Mouse (Mus musculus): Measurements from ENCODE around the gene Syna. TPM values are rescaled to one million over a fixed set of nuclear protein-coding genes. Genes with fewer than 3 reads are reported as not detected.
A peak's percentile ranks its signal among the peaks of the same experiment; 100 is the strongest.

Syna gene
- total RNA-seq, 2 experiments from 2014 or later, result not detected

DNA sequence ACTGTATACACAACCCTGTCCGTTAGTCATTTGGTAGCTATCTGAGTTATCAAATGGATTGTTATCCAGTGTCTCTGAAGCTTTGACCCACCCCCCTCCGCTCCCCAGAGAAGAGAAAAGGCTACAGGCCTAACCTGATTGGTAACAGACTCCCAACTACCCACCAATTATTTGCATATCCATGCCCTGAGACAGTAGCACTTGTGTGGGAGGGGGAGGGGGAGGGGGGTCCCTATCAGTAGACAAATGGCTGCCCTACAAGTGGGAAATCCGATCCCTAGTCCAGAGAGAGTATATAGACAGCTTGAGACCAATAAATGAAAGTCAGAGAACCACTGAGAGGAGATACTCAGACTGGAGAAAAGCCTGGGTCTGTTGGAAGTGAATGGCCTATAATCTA is 8.1 kb upstream of the Syna start:
- no peak for ATAC-seq (ENCODE audit: poor library complexity, severe bottlenecking)

DNA sequence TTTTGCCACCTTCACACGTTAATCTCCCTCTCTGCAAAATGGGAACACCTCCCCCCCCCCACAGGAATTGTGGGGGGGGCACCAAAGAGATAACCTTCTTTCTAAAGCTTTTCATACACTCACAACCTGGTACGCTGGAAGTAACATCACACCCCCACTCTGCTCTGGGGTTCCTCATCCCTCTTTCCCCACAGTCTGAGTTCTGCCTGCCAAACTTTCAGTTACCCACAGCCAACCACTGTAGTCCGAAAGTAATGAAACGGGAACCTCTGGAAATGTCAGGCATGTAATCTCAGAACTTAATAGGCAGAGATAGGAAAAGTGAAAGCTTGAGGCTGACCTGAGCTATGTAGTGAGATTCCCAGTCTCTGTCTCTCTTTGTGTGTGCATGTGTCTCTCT is 7.5 kb upstream of the Syna start:
- peak; percentile 63 for ATAC-seq (ENCODE audit: poor library complexity, severe bottlenecking)

DNA sequence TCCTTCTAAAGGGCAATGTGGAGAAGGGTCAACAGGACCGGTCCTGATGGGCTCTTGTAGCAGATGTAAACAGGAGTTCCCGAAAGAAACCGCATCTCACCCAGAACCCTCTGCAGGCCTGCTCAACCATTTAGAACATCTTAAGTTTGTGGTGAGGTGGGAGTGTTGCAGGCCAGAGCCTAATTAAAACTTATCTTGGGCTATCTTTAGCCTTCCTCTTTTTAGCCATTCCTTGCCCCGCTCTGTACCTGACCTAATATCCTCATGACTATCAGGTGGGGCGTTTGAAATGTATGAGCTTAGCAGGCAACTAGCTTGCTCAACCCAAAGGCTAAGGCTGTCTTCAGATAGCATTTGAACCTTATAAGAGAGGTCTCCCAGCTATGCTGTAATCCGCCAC is 5.7 kb upstream of the Syna start:
- ATAC-seq (ENCODE audit: poor library complexity, severe bottlenecking), result no peak

DNA sequence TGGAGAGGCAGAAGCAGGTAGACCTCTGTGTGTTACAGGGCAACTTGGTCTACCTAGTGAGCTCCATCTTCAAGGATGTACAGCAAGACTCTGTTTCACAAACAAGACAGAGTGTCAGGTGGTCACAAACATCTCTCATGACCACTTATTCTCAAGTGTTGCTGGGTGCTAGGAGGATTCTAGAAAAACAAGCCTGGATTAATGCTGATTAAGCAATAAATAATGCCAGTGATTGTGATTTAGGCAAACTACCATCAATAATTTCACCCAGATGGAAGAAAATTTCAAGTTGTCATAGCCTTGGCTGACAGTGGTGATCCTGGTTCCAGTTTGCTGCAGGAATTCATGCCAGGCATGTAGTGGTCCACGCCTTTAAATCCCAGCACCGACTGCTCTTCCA is 4.3 kb upstream of the Syna start:
- ATAC-seq (ENCODE audit: poor library complexity, severe bottlenecking), result no peak

DNA sequence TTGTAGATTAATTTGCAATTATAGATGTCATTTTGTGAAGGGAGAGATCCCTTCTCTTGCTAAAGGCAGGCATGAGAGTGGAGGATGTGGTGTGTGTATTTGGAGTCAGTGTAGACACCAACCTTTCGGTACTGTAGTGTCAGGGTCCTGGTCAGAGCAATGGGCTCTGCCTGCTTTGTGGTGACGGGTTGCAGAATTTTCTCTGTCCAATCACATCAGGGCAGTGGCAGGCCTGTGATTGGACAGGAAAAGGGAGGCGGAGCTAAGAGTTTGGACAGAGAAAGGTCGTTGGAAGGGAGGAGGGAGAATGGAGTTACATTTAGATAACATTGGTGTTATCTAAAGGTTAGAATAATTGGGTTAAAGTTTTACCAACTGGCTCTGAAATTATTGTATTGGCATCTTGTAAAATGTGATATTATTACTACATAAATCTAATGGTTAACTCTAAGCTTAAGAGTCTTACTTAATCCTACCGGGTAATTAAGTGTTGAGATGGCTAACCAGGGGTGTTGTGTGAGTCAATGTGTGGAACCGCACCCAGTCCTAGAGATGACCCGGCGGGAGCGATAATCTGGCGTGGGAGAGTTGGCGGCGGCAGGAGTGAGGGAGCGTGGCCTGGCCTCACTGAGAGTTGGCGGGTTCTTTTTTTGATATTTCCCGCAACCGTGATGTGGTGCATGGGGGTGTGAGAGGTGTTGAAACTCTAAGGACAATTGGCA is 640 bp upstream of the Syna start:
- no peak for ATAC-seq (ENCODE audit: poor library complexity, severe bottlenecking)

DNA sequence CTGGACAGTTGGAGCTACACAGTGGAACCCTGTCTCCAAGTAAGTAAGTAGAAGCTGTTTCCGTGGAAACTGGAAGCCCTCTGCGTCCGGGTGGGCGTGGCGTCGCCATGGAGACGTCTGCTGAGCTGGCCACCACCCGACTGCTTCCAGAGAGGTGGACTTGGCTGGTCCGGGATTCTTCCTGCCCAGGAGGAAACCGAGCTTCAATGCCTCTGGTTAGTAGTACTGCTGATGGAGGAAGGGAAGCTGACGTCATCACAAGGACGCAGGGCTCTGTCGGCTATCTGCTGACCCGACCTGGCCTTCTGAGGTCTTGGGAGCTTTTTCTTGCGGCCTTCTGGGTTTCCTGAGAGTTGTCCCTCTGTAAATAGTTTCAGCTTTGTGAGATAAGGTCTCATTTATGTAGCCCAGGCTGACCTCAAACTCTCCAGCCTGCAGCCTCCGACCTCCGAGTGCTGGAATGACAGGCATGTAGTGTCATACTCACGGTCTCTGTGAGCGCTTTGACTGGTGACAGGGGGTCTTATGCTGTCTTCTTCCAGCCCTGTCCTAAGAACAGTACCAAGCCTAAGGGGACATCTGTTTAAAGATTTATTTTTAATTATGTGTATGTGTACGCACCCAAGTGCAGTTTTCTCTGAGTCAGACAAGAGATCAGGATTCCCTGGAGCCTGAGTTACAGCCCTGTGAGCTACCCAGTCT is 4.4 kb downstream of the Syna start:
- ATAC-seq (ENCODE audit: poor library complexity, severe bottlenecking), result no peak

DNA sequence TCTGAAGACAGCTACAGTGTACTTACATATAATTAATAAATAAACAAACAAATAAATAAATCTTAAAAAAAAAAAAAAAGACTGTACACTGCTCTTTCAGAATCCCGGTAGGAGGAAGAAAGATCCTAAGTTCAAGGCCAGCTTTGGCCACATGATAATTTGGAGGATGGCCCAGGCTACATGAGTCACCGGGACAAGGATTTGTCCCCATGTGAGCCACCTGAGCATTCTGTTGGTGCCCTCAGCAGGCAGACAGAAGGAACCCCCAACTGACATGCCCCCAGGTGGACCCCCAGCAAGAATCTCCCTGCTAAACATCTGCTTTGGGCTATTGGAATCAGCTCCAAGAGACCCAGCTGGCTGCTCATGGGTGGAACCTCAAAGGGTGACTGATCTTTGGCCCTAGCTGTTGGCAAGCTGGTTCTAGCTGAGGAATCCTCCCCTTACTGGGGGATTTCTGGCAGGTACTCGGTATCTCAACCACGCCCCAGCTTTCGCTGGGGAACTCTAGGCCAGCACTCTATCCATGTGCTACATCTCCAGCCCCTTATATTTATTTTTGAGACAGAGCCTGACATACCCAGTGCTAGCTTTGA is 5.9 kb downstream of the Syna start:
- no peak for ATAC-seq (ENCODE audit: poor library complexity, severe bottlenecking)

DNA sequence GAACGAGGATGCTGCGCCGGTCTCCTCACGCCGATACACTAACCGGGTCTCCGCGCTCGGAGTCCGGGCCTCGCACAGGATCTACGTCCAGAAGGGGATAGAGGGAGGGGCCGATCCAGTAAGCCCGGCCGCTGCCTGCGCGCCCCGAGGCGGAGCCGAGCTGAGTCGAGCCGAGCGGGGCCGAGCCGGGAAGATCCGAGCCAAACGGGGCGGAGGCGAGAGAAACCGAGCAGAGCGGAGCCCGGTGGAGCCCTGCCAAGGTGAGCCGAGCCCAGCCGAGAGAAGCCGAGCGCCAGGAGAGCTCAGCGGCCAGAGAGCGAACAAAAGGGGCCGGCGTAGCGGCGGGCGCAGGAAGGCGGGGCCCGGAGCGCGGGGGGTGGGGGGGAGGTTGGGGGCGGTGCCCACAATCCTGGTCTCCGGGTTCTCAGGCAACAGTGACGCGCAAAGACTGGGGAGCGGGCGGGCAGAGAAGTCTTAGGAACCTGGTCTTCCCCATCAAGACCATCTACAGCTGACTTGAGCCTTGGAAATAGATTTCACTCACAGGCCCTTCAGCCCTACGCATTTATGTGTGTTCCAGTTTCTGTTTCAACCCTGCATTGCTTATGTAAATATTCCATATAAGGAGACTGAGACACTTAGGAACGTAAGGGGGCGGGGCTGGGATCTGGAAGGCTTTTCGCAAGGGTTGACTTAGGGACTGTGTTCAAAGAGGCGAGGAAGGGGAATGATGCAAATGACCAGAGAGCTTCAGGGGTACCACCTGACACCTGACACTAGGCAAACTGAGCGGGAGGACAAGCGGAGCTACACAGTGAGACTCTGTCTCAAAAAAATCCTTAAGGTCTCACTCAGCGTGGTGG is 7.6 kb downstream of the Syna start, which contains the start of gene Clip2:
Gene Clip2 (minus strand): TSS at position 325 of the 863 bp plus-strand sequence.
- ATAC-seq (ENCODE audit: poor library complexity, severe bottlenecking), result peak; percentile 86

DNA sequence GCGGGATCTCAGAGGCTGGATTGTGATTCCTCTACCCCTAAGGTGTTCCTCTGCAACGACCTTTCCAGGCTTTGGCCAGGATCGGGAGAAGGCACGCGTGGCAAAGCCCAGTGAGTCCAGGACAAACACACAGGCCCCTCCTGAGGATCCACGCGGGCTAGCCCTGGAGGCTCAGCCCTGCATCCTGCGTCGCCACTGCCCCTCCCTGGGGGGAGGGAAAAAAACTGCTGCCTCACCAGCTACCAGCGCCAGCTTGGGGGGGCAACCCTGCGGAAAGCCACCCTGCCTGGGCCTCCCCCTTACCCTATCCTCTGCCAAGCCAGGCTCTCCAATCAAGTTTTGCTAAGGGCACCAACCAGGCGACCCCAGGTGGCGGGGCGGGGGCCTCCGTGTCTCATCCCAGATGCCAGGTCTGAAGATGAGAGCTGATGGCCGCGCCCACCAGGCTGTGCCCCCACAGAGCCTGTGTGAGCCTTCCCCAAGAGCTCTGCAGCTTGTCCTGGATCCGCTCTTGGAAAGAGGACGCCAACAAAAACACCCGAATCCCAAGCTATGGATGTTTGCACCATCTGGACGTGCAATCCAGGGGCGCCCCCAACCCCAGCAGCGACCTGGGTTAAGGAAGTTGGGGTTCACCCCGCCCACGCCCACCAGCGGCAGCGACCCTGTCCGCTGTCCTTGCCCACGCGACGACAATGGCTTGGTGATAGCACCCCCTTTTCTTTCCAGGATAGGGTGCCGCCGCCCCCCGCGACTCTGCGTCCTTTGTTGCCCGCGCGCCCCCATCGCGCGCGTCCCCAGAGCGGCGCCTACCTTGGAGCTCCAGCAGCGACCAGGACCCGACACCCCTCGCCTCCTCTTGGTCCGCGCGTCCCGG is 8.5 kb downstream of the Syna start:
- peak; percentile 18 for ATAC-seq (ENCODE audit: poor library complexity, severe bottlenecking)

DNA sequence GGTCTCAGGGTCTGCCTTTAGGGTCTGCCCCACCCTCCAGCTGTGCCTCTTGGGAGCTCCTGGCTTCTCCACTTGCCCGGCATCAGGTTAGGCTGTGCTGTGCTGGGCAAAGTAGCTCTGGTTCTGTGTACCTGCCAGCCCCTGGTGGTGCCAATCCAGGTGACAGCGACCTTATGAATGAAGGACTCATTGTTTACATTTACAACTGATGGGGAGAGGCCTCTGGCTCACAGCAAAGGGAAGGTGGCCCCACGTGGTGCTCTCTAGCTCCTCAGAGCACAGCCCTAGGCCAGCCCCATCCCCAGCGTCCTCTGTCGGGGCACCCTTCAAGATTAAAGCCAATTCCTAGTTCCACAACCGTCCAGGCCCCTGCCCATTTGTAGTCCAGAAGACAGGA is 9.1 kb downstream of the Syna start:
- ATAC-seq (ENCODE audit: poor library complexity, severe bottlenecking), result no peak

DNA sequence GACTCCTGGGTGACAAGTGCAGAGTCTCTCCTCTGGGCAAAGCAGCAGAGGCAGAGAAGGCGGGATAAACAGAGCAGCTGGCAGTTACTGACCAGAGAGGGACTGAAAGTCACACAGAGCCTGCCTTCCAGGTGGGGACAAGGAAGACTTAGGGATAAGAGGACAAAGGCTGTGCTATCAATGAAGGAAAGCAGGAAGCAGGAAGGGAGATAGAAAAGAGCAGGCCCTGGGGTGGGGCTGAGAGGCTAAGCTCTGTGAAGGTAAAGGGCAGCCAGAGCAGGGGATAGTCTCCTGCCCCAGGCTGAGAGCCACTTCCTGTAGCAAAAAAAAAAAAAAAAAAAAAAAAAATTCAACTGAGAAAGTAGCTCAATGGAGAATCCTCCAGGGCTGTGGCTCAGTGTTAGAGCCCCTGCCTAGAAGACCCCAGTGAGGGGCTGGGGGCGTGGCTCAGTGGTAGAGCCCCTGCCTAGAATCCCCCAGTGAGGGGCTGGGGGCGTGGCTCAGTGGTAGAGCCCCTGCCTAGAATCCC is 10.3 kb downstream of the Syna start:
- ATAC-seq (ENCODE audit: poor library complexity, severe bottlenecking), result no peak

DNA sequence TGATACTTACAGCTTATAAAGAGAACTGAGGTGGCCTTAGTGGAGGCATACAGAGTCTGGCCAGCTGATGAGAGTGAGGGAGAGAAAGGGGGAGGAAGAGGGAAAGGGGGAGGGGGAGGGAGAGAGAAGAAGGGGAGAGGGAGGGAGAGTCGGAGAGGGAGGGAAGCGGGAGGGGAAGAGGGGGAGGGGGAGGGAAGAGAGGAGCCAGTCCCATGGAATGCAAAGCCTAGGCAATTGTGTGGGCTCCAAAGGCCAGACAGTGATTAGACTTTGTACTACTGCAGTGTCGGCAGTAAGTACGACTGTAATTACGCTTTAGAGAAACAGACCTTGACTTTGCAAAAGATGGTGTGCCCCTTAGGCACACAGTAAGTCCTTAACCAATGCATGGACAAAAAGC is 11.7 kb downstream of the Syna start:
- no peak for ATAC-seq (ENCODE audit: poor library complexity, severe bottlenecking)

DNA sequence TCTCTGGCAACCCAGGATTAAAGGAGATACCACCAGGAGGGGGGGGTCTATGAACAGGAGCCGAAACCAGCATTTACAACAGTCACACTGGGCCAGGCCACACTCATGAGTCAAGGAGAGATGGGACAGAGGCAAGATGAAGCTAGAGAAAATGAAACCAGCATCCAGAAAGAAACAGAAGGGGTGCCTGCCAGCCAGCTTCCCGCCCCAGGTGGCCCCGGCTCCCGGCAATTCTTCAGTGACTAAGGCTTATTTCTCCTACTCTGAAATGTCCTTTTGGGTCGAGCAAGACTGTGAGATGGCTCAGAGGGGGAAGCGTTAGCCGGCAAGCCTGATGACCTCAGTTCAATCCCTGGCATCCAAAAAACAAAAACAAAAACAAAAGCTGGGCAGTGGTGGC is 13.2 kb downstream of the Syna start:
- ATAC-seq (ENCODE audit: poor library complexity, severe bottlenecking), result no peak

DNA sequence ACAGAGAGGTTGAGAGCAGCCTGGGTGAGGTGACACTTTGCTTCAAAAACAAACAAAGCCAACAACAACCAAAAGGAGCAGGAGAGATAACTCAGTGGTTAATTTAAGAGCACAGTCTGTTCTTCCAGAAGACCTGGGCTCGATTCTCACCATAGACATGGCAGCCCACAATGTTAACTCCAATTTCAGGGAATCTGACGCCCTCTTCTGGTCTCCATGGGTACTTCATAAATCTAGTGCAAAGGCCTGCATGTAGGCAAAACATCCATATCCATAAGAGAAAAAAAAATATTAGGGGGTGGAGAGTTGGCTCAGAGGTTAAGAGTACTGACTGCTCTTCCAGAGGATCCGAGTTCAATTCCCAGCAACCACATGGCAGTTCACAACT is 14.7 kb downstream of the Syna start:
- ATAC-seq (ENCODE audit: poor library complexity, severe bottlenecking), result no peak

DNA sequence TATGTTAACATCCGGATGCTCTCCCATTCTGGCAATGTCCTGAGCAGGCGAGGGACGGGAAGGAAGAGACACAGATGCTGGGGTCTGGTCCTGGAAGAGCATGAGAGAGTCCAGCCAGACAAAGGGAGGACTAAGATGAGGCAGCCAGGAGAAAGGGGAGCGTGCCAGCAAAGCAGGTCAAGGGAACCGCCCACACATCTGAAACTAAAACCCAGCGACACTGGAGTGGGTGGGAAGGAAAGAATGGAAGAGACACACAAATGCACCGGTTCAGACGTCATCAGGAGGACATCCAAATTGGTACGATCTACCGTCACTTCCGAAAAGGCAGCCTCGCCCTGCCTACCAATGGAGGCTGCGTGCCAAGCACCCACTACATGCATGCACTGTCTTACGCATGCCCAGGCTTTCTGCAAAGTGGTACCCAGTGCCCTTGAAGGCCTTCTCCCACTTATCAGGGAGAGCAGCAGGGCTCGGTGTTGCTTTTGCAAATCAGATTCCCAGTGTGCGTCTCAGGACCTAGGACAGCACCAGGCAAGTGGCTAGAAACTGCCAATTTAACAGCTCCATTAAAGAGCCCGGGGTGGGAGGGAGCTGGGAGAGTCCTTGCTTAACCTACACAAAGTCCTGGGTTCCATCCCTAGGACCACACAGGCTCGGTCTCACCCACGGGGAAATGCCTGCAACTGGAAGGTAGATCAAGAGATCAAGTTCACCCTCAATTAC is 15.3 kb downstream of the Syna start:
- no peak for ATAC-seq (ENCODE audit: poor library complexity, severe bottlenecking)

DNA sequence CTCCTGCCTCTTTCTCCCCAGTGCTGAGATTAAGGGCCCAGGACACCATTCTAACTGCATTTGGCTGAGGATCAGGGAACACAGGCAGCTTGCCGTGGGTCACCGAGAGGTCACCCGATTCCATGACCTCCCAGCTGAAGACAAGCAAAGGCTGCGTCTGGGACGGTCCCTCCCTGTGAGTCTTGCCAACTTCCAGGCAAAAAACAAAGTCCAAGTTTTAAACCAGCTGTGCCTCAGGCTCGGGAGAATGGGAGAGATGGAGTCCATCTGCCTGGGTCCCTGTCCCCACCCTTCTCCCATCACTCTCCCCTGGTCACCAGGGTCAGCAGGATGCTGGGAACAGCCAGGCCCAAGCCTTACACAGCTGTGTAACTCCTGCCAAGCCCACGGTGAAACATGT is 18.3 kb downstream of the Syna start:
- no peak for ATAC-seq (ENCODE audit: poor library complexity, severe bottlenecking)

DNA sequence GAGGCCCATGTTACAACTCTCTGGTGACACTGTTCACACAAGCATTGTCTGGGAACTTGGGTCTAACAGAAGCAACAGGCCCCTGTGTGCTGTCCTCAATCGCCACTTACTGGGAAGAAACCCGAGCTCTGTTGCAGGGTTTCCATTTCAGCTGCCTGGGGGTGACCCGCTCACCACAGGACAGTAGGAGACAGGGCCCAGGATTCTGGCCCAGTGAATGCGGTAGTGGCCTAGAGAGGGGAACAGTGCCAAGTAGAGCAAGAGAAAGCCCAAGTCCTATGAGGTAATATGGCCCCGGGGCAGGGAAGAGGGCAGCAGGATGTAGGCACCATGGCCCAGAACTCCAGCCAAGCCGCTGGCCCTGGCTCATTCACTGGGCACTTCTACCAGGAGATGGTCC is 19.1 kb downstream of the Syna start:
- ATAC-seq (ENCODE audit: poor library complexity, severe bottlenecking), result no peak

DNA sequence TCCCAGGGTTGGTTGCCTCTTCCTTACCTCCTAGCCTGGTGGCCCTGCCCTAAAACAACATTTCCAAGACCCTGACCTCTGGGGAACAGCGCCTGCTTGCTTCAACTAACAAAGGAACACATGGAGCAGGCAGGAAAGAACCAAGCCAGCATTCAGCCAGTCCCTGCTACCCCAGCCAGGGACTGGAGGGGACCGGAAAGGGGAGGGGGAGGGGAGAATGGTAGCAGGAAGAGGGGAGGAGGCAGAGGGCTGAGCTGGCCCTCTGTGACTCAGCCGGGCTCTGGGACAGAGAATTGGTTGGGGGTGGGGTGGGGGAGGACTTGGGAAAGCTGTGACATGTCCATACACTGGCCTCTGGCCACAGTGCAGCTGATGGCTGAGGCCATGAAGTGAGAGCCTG is 20.1 kb downstream of the Syna start:
- no peak for ATAC-seq (ENCODE audit: poor library complexity, severe bottlenecking)

DNA sequence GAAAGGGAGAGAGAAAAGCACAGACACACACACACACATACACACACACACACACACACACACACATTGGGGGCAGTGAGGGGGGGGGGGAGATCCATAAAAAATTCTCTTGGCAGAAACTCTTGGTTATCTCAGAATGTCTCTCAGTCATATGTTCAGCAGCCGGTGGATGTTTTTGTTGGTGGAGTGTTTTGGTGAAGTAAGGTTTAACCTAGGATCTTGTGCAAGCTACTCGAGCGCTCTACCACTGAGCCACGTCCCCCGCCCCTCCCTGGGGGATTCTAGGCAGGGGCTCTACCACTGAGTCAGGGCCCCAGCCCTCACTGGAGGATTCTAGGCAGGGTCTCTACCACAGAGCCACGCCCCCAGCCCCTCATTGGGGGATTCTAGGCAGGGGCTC is 23.9 kb downstream of the Syna start:
- ATAC-seq (ENCODE audit: poor library complexity, severe bottlenecking), result no peak

All from megakaryocyte, adult 5-6 weeks (primary cell).